Mouse (Mus musculus) large intestine, adult 2 months (tissue): ENCODE measurements around the gene Ralgds. TPM values are rescaled to one million over a fixed set of nuclear protein-coding genes. Genes with fewer than 3 reads are reported as not detected.

Experiments
- DNase-seq: peaks from one replicate; pipeline ENCODE4 v3.0.0-alpha.2; 2012; ENCODE audit warnings: low read depth, low spot score
- WGBS: fragments of 180-500 bp; shearing (Covaris S2); methylation state at CpG from one replicate; pipeline ENCODE4 v1.1.7; 2018; 5-methylcytosine and 5-hydroxymethylcytosine counted together
- polyA plus RNA-seq: library from polyadenylated mRNA; depleted of rRNA; stranded (reverse); fragments of >200 nt; gene quantifications from 2 replicates; pipeline ENCODE4 v1.2.3, GENCODE M21; 2012; rRNA removed

Gene Ralgds
- polyA plus RNA-seq, 1 experiment, result 60.9 TPM

DNA sequence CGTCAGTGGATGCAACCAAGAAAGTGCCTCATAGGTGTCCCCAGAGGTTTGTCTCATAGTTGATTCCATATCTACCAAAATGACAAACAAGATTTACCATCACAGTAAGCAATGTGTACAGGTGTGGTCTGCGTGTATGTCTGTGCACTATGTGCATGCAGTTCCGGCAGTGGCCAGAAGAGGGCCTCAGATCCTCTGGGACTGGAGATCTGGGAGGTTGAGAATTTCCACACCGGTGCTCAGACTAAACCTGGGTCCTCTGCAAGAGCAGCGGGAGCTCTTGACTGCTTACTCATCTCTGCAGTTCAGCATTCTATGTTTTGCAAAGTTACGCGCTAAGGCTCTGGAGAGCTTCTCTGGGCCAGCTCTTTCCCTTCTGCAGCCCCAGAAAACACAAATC lies 84.1 kb downstream of the Ralgds start:
- 91% methylated on average over 7 of the region's 7 CpGs for WGBS
- no peak for DNase-seq

DNA sequence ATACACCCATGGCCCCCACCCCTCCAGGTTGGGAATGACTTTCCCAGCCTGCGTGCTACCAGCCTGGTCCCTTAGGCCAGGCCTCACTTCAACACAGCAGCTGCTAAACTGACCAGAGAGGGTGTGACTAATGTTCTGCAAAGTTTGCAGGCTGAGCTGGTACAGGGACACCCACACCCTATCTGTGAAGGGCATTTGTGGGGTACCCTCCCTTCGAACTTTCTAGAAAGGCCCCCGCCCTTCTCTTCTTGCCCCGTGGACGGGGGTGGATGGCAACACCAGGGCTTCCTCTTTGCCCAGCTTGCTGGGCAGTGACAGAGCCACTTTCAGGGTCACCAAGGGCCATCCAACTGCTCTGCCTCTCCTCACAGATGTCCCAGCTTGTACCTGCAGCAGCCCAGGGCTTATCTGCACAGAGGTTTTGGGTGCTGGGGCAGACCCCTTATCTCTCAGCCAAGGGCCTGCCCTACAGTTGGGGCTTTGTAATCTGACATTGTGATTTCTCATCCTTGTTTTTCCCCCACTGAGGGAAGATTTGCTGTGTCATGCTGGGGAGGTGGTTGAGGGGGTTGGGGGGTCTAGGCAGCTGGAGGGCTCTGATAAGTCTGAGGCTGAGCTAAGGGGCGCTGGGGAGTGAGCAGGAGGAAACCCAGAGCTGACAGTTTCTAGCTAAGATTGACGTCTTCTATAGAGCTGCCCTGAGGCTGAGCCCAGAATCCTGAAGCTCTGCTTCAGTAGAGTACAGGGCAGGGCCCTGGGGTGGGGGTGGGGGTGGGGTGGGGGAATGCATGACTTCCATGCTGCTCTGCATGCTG lies 85.0 kb downstream of the Ralgds start:
- WGBS, result 72% methylated on average over 7 of the region's 7 CpGs
- DNase-seq, result no peak

DNA sequence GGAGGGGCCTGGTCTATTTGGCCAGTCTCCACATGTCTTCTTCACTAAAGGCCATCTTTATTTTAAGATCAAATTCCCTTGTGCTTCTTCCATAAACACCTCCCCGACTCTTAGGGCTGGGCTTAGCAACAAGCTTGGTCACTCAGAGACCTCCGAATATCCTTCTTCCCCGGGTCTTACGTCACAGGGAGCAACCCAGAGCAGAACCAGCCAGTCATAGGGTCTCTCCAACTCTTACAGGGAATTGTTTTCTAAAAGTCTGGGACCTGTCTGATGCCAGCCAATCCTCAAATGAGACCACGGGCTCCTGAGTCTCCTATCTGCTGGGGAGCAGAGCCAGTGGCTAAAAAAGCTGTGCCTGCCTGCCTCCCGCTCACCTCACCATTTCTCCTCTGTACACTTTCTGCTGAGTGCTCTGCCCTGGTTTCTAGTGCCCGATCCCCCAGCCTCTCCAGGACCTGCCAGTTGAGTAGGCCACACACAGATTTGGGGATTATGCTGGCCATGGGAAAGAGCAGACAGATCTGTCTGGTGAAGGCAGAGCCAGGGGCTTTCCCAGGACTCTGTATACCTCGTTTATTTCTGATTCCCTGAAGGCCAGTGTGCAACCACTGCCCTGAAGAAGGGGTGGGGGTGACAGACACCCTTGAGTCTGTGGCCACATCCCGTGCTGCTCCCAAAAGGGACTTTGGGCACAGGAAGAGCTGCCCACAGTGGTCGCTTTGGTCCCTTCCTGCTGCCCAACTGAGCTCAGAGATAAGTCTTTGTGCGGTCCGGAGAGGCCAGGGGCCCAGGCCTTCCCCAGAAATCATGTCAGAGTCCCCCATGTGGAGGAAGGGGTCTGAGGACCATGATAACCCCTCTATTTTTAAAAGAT lies 86.0 kb downstream of the Ralgds start:
- no peak for DNase-seq
- WGBS, result 65% methylated on average over 12 of the region's 12 CpGs

DNA sequence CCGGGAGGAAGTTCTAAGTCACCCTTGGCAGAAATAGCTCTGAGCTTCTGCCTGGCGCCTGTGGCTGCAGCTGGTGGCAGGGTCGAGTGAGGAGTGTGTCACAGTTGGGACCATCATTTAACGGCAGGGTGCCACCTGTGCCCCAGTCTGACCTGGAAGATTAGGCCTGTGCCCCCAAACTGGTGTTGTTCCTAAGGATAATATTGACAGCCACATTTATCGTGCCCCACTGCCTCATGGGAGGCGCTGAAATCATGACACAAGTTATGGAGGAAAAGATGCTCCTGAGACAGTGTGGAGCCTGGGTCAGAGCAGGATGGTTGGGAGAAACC lies 86.6 kb downstream of the Ralgds start:
- no peak for DNase-seq
- WGBS, result 71% methylated on average over 6 of the region's 6 CpGs

DNA sequence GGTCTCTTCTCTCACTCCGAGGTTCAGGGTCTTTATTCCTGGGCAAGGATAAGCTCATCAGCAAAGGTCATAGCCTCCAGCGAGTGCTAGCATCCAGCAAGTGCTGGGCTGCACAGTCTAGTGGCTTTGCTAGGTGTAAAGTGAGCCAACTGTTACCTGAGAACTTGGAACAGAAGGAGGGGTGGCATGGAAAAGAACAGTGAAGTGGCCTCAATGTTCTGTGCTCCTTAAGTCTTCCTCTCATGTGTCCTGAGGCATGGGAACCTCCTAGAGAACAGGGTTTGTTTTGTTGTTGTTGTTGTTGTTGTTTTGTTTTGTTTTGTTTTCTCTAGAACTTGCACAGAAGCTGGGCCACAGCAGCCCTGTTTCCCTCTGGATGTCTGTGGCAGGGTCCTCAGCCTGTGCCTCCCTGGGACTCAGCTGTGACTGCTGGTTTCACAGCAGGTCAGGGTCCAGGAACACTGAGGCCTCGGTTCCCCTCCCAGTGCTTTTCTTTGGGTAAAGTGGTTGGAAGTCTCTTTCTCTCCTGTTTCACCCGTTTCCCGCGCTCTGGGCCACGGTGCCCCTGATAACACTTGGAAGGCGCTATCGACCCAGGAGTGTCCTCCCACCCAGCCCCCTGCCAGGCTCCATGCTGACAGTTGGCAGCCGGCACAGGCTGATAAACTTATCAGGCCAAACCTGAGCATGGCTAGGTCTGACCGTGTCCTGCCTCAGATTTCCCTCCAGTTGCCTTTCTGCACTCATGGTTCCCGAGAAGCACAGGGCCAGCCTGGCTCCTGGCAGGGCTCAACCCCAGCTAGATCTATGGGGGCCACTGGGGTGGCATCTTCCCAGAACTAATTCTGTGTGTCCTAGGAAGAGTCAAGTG lies 89.0 kb downstream of the Ralgds start:
- WGBS, result 69% methylated on average over 12 of the region's 12 CpGs
- no peak for DNase-seq

Other genes with a start within 250 kb of the Ralgds start
- gene Ppp1r26, start 66.3 kb upstream of the Ralgds start, polyA plus RNA-seq, result 1.1 and 2.1 TPM in 2 replicates
- gene 1700007K13Rik, start 46.8 kb upstream of the Ralgds start, polyA plus RNA-seq, result not detected in 2 replicates
- 35.9 and 40.6 TPM in 2 replicates for gene Mrps2, start 45.1 kb upstream of the Ralgds start, polyA plus RNA-seq
- 5.6 and 10.1 TPM in 2 replicates for gene Gbgt1, start 16.2 kb upstream of the Ralgds start, polyA plus RNA-seq
- gene Gm10134, start 7.0 kb upstream of the Ralgds start, polyA plus RNA-seq, result 1.6 and 3.2 TPM in 2 replicates
- 0.27 and 0.48 TPM in 2 replicates for gene Cel, start 50.3 kb downstream of the Ralgds start, polyA plus RNA-seq
- 20.7 and 21.5 TPM in 2 replicates for gene Gtf3c5, start 70.6 kb downstream of the Ralgds start, polyA plus RNA-seq
- 0.79 and 1.3 TPM in 2 replicates for gene Gfi1b, start 108.9 kb downstream of the Ralgds start, polyA plus RNA-seq
- 6.0 and 10.8 TPM in 2 replicates for gene Tsc1, start 128.1 kb downstream of the Ralgds start, polyA plus RNA-seq
- 0.82 and 1.0 TPM in 2 replicates for gene Spaca9, start 186.6 kb downstream of the Ralgds start, polyA plus RNA-seq
- gene Ak8, start 187.0 kb downstream of the Ralgds start, polyA plus RNA-seq, result 0.11 and 0.19 TPM in 2 replicates